Mouse (Mus musculus): ENCODE measurements around the gene Prdm12. TPM values are rescaled to one million over a fixed set of nuclear protein-coding genes. Genes with fewer than 3 reads are reported as not detected.

Gene Prdm12
- 0.08 TPM in 1 of 2 replicates, not detected in the other for polyA plus RNA-seq (2016; fragmentation: Nextera tagmentation; extraction: Ambion mirVana)

- Histone ChIP-seq H3K27ac (ENCODE audit: poor library complexity, severe bottlenecking) (no peak within 1 kb of the TSS), H3K27me3 (replicated peaks) (peaks cover 100% of the 10 kb centered on the region), H3K4me1 (replicated peaks) (peaks cover 34% of the 10 kb centered on the region), H3K9me3 (replicated peaks) (no peaks in the 10 kb centered on the region), H3K36me3 (no peaks in the 10 kb centered on the region), H3K9ac (no peak within 1 kb of the TSS), H3K4me3 (0 out of 2 replicates have a peak within 1 kb of the TSS, but pooled peaks have one; percentile 1), H3K4me2 (no peak within 1 kb of the TSS)
- ATAC-seq (ENCODE audit: insufficient number of reproducible peaks, low FRiP score) = no peak
- WGBS = 1% methylated on average over 41 of the region's 41 CpGs
Measured at GRCm38 (mm10) chr2:31639901-31640608, at the start of gene Prdm12. Gene Prdm12, plus strand, starts transcription at chr2:31640037.

- H3K9ac ChIP-seq = 0 out of 2 replicates have a peak overlapping the region, but pooled peaks have one; percentile 26
- H3K27ac ChIP-seq (ENCODE audit: poor library complexity, severe bottlenecking) = no peak overlapping the region
- 73% methylated on average over 9 of the region's 9 CpGs for WGBS
- no peak overlapping the region for H3K4me2 ChIP-seq
- H3K4me3 ChIP-seq = no peak overlapping the region
- no peaks in the 10 kb centered on the region for H3K9me3 ChIP-seq (replicated peaks)
- peaks cover 48% of the 10 kb centered on the region for H3K4me1 ChIP-seq (replicated peaks)
- H3K27me3 ChIP-seq (replicated peaks) = no peaks in the 10 kb centered on the region
- ATAC-seq (ENCODE audit: insufficient number of reproducible peaks, low FRiP score) = no peak
- H3K36me3 ChIP-seq = peaks cover 48% of the 10 kb centered on the region
Measured at GRCm38 (mm10) chr2:31591799-31592484, 47.9 kb upstream of the Prdm12 start.

GRCm38 (mm10) chr2:31607555-31607954, 32.3 kb upstream of the Prdm12 start:
- no peaks in the 10 kb centered on the region for H3K27me3 ChIP-seq (replicated peaks)
- no peak overlapping the region for H3K27ac ChIP-seq (ENCODE audit: poor library complexity, severe bottlenecking)
- 43% methylated on average over 1 of the region's 1 CpGs for WGBS
- ATAC-seq (ENCODE audit: insufficient number of reproducible peaks, low FRiP score) = no peak
- peaks cover 92% of the 10 kb centered on the region for H3K36me3 ChIP-seq
- H3K4me1 ChIP-seq (replicated peaks) = 0 out of 2 replicates have a peak, but pooled peaks cover 5% of the 10 kb centered on the region
- H3K9ac ChIP-seq = no peak overlapping the region
- no peaks in the 10 kb centered on the region for H3K9me3 ChIP-seq (replicated peaks)
- no peak overlapping the region for H3K4me3 ChIP-seq
- H3K4me2 ChIP-seq = no peak overlapping the region

- ATAC-seq (ENCODE audit: insufficient number of reproducible peaks, low FRiP score) = no peak
- no peak overlapping the region for H3K4me2 ChIP-seq
- H3K9ac ChIP-seq = no peak overlapping the region
- H3K27me3 ChIP-seq (replicated peaks) = no peaks in the 10 kb centered on the region
- H3K4me1 ChIP-seq (replicated peaks) = 0 out of 2 replicates have a peak, but pooled peaks cover 5% of the 10 kb centered on the region
- peaks cover 96% of the 10 kb centered on the region for H3K36me3 ChIP-seq
- H3K27ac ChIP-seq (ENCODE audit: poor library complexity, severe bottlenecking) = no peak overlapping the region
- no peaks in the 10 kb centered on the region for H3K9me3 ChIP-seq (replicated peaks)
- H3K4me3 ChIP-seq = no peak overlapping the region
- WGBS = 47% methylated on average over 7 of the region's 7 CpGs
Measured at GRCm38 (mm10) chr2:31609859-31610261, 30.0 kb upstream of the Prdm12 start.

- no peak overlapping the region for H3K4me3 ChIP-seq
- 0 out of 2 replicates have a peak, but pooled peaks cover 5% of the 10 kb centered on the region for H3K4me1 ChIP-seq (replicated peaks)
- no peak for ATAC-seq (ENCODE audit: insufficient number of reproducible peaks, low FRiP score)
- no peak overlapping the region for H3K4me2 ChIP-seq
- peaks cover 96% of the 10 kb centered on the region for H3K36me3 ChIP-seq
- H3K27ac ChIP-seq (ENCODE audit: poor library complexity, severe bottlenecking) = no peak overlapping the region
- WGBS = 76% methylated on average over 4 of the region's 4 CpGs
- H3K9ac ChIP-seq = no peak overlapping the region
- H3K27me3 ChIP-seq (replicated peaks) = no peaks in the 10 kb centered on the region
- no peaks in the 10 kb centered on the region for H3K9me3 ChIP-seq (replicated peaks)
Measured at GRCm38 (mm10) chr2:31610922-31611321, 28.9 kb upstream of the Prdm12 start.

- Histone ChIP-seq H3K4me1 (replicated peaks) (0 out of 2 replicates have a peak, but pooled peaks cover 5% of the 10 kb centered on the region), H3K9ac (no peak overlapping the region), H3K9me3 (replicated peaks) (no peaks in the 10 kb centered on the region), H3K27me3 (replicated peaks) (no peaks in the 10 kb centered on the region), H3K4me2 (no peak overlapping the region), H3K4me3 (no peak overlapping the region), H3K36me3 (peaks cover 93% of the 10 kb centered on the region), H3K27ac (ENCODE audit: poor library complexity, severe bottlenecking) (no peak overlapping the region)
- 86% methylated on average over 8 of the region's 8 CpGs for WGBS
- ATAC-seq (ENCODE audit: insufficient number of reproducible peaks, low FRiP score) = no peak
Measured at GRCm38 (mm10) chr2:31611400-31611799, 28.4 kb upstream of the Prdm12 start.

- Histone ChIP-seq H3K4me1 (replicated peaks) (0 out of 2 replicates have a peak, but pooled peaks cover 5% of the 10 kb centered on the region), H3K4me3 (no peak overlapping the region), H3K4me2 (no peak overlapping the region), H3K27ac (ENCODE audit: poor library complexity, severe bottlenecking) (no peak overlapping the region), H3K9me3 (replicated peaks) (no peaks in the 10 kb centered on the region), H3K36me3 (peaks cover 86% of the 10 kb centered on the region), H3K27me3 (replicated peaks) (no peaks in the 10 kb centered on the region), H3K9ac (no peak overlapping the region)
- 77% methylated on average over 6 of the region's 6 CpGs for WGBS
- no peak for ATAC-seq (ENCODE audit: insufficient number of reproducible peaks, low FRiP score)
Measured at GRCm38 (mm10) chr2:31612627-31613026, 27.2 kb upstream of the Prdm12 start.

GRCm38 (mm10) chr2:31613781-31614180, 26.1 kb upstream of the Prdm12 start:
- no peak overlapping the region for H3K27ac ChIP-seq (ENCODE audit: poor library complexity, severe bottlenecking)
- peaks cover 84% of the 10 kb centered on the region for H3K36me3 ChIP-seq

GRCm38 (mm10) chr2:31618484-31619161, 21.2 kb upstream of the Prdm12 start:
- peaks cover 38% of the 10 kb centered on the region for H3K36me3 ChIP-seq
- H3K4me2 ChIP-seq = no peak overlapping the region
- H3K27me3 ChIP-seq (replicated peaks) = no peaks in the 10 kb centered on the region
- ATAC-seq (ENCODE audit: insufficient number of reproducible peaks, low FRiP score) = no peak
- no peaks in the 10 kb centered on the region for H3K9me3 ChIP-seq (replicated peaks)
- no peak overlapping the region for H3K9ac ChIP-seq
- no peak overlapping the region for H3K4me3 ChIP-seq
- 87% methylated on average over 14 of the region's 14 CpGs for WGBS
- H3K27ac ChIP-seq (ENCODE audit: poor library complexity, severe bottlenecking) = no peak overlapping the region
- peaks cover 7% of the 10 kb centered on the region; the same call in 1 of the 2 replicates for H3K4me1 ChIP-seq (replicated peaks)

More at GRCm38 (mm10) chr2:31613781-31614180, 26.1 kb upstream of the Prdm12 start:
- ATAC-seq (ENCODE audit: insufficient number of reproducible peaks, low FRiP score) = no peak
- no peak overlapping the region for H3K4me2 ChIP-seq
- H3K4me3 ChIP-seq = no peak overlapping the region
- no peaks in the 10 kb centered on the region for H3K9me3 ChIP-seq (replicated peaks)
- H3K27me3 ChIP-seq (replicated peaks) = no peaks in the 10 kb centered on the region
- no peak overlapping the region for H3K9ac ChIP-seq
- 80% methylated on average over 7 of the region's 7 CpGs for WGBS
- 0 out of 2 replicates have a peak, but pooled peaks cover 5% of the 10 kb centered on the region for H3K4me1 ChIP-seq (replicated peaks)

- Histone ChIP-seq H3K4me1 (replicated peaks) (peaks cover 7% of the 10 kb centered on the region; the same call in 1 of the 2 replicates), H3K9me3 (replicated peaks) (no peaks in the 10 kb centered on the region), H3K27ac (ENCODE audit: poor library complexity, severe bottlenecking) (no peak overlapping the region), H3K27me3 (replicated peaks) (no peaks in the 10 kb centered on the region), H3K4me3 (no peak overlapping the region), H3K9ac (no peak overlapping the region), H3K36me3 (peaks cover 32% of the 10 kb centered on the region), H3K4me2 (no peak overlapping the region)
- no peak for ATAC-seq (ENCODE audit: insufficient number of reproducible peaks, low FRiP score)
- WGBS = 90% methylated on average over 6 of the region's 6 CpGs
Measured at GRCm38 (mm10) chr2:31619208-31619607, 20.6 kb upstream of the Prdm12 start.

- no peak overlapping the region for H3K4me3 ChIP-seq
- H3K27ac ChIP-seq (ENCODE audit: poor library complexity, severe bottlenecking) = no peak overlapping the region
- peaks cover 27% of the 10 kb centered on the region for H3K4me1 ChIP-seq (replicated peaks)
- WGBS = 29% methylated on average over 3 of the region's 3 CpGs
- peaks cover 83% of the 10 kb centered on the region for H3K27me3 ChIP-seq (replicated peaks)
- H3K4me2 ChIP-seq = no peak overlapping the region
- ATAC-seq (ENCODE audit: insufficient number of reproducible peaks, low FRiP score) = no peak
- H3K9me3 ChIP-seq (replicated peaks) = no peaks in the 10 kb centered on the region
- no peak overlapping the region for H3K9ac ChIP-seq
- no peaks in the 10 kb centered on the region for H3K36me3 ChIP-seq
Measured at GRCm38 (mm10) chr2:31633531-31633930, 6.3 kb upstream of the Prdm12 start.
